Comparison of ENCODE assay signal across 8 mouse cellular contexts in the genomic region with DNA sequence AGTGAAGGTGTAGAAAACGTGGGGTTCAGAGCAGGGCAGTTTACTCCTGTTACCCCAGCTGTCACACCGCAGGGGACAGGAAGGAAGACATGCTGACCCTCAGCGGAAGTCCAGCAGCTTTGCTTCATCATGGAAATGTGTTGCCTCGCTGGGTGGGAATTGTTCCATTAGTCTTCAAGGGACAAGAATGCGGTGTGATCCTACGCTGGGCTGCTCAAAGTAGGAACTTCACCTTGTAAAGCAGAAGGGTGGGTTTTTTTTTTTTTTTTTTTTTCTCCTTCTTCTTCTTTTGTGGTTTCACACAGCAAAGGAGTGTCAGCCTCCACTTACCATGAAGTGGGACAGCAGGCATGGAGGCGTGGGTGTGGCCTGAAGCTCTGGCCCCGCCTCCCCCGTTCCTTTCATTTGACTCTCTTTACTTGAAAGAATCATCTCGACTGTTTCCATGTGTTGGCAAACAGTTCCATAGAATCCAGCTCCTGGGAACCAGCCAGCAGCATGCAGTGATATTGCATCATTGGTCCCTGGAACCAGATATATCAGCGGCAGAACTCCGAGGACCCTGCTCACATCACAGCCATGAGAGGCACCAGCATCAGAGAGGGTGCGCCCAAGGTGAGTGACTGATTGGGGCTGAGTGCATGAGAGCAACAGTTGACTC. TPM values are rescaled to one million over a fixed set of nuclear protein-coding genes. Genes with fewer than 3 reads are reported as not detected.
A peak's percentile ranks its signal among the peaks of the same experiment; 100 is the strongest.
DNase-seq lines count a peak whose midpoint lies in the region; ATAC-seq and TF ChIP-seq lines count a peak whose summit lies in the region.

A gene (plus strand): TSS at position 404 of the 661 bp plus-strand sequence.

- WGBS in intestine, postnatal 0 days, result 23% methylated on average over 13 of the region's 13 CpGs
- 47% methylated on average over 13 of the region's 13 CpGs for WGBS in forebrain, embryonic 10.5 days

- H3K9me3 ChIP-seq in intestine, postnatal 0 days (ENCODE audit: control insufficient read depth), result no peaks in the 10 kb centered on the region
- no peaks in the 10 kb centered on the region for H3K9me3 ChIP-seq in forebrain, embryonic 10.5 days

- peak; percentile 25 for DNase-seq in adrenal gland, adult 2 months
- DNase-seq in adrenal gland, postnatal 4 days (ENCODE audit: low spot score in 2 of 2), result no peak
- peak; percentile 66 for DNase-seq in NIH3T3 (ENCODE audit: low read depth)
- DNase-seq in natural killer cell, adult 2 months (ENCODE audit: low spot score in 2 of 2), result peak; percentile 30 to 65
- no peak for DNase-seq in urinary bladder, postnatal 4 days (ENCODE audit: low spot score in 2 of 2)
- no peak for DNase-seq in forebrain, embryonic 10.5 days (ENCODE audit: extremely low spot score, low spot score)
- DNase-seq in cerebellum, postnatal 36 days, result no peak

- no peaks in the 10 kb centered on the region for H3K4me1 ChIP-seq in intestine, postnatal 0 days (replicated peaks; ENCODE audit: control insufficient read depth, insufficient read depth, low read length)
- H3K4me1 ChIP-seq in forebrain, embryonic 10.5 days, result peaks cover 11% of the 10 kb centered on the region

- H3K9ac ChIP-seq in intestine, postnatal 0 days (ENCODE audit: low read depth, low read length), result no peak within 1 kb of the TSS

- H3K4me3 ChIP-seq in intestine, postnatal 0 days (ENCODE audit: low read depth, low read length), result no peak within 1 kb of the TSS
- H3K4me3 ChIP-seq in forebrain, embryonic 10.5 days, result no peak within 1 kb of the TSS

- H3K4me2 ChIP-seq in intestine, postnatal 0 days (replicated peaks; ENCODE audit: low read depth), result 0 out of 2 replicates have a peak within 1 kb of the TSS, but pooled peaks have one; percentile 21

- no peak for TF ChIP-seq CTCF in intestine, postnatal 0 days (IDR thresholded peaks at IDR 0.05; ENCODE audit: low read depth)

- H3K27me3 ChIP-seq in intestine, postnatal 0 days (replicated peaks; ENCODE audit: control insufficient read depth, insufficient read depth, low read length), result no peaks in the 10 kb centered on the region
- no peaks in the 10 kb centered on the region for H3K27me3 ChIP-seq in forebrain, embryonic 10.5 days (ENCODE audit: poor library complexity, severe bottlenecking)

- no peak for ATAC-seq in intestine, postnatal 0 days

- no peaks in the 10 kb centered on the region for H3K36me3 ChIP-seq in intestine, postnatal 0 days (ENCODE audit: control insufficient read depth, insufficient read depth)
- H3K36me3 ChIP-seq in forebrain, embryonic 10.5 days (replicated peaks), result no peaks in the 10 kb centered on the region

- no peak within 1 kb of the TSS for H3K27ac ChIP-seq in intestine, postnatal 0 days (ENCODE audit: low read depth, low read length)
- no peak within 1 kb of the TSS for H3K27ac ChIP-seq in forebrain, embryonic 10.5 days

RNA-seq across cellular contexts. Expression of the gene that starts here (rescaled TPM):
- under 1 TPM in 1 of 2 experiments, not detected in 1; 0.28 TPM for total RNA-seq in adrenal gland, adult 2 months (2021)
- polyA plus RNA-seq in adrenal gland, adult 2 months (2012; rRNA removed), result 0.17 and 0.22 TPM in 2 replicates
- total RNA-seq in adrenal gland, postnatal 4 days (2021), result under 1 TPM; 0.22 to 0.25 TPM
- polyA plus RNA-seq in intestine, postnatal 0 days (2015; fragmentation: Nextera tagmentation; extraction: Ambion mirVana), result 0.29 and 0.33 TPM in 2 replicates
- polyA plus RNA-seq in forebrain, embryonic 10.5 days (2016; fragmentation: Nextera tagmentation; extraction: Ambion mirVana), result 0.24 and 0.34 TPM in 2 replicates

Comparison
In these comparisons a context has a peak if more than half of its experiments do, and no peak if none do; other contexts are left out.
1. Peak in DNase-seq in adrenal gland, adult 2 months; RNA of the gene not detected or under 1 TPM.
2. DNase-seq: peak in NIH3T3 (single experiment) and natural killer cell, adult 2 months (2 of 2); none in adrenal gland, postnatal 4 days (0 of 2), urinary bladder, postnatal 4 days (0 of 2), forebrain, embryonic 10.5 days (single experiment) and cerebellum, postnatal 36 days (0 of 2).